Mouse (Mus musculus): ENCODE results near the gene Whrn. TPM values are rescaled to one million over a fixed set of nuclear protein-coding genes. Genes with fewer than 3 reads are reported as not detected.

Gene Whrn
- polyA plus RNA-seq, 1 experiment from 2014 or later, result 8.7 TPM

- Histone ChIP-seq H3K4me3 (ENCODE audit: low read length) (no peak overlapping the region), H3K4me2 (replicated peaks; ENCODE audit: low read depth, low read length) (no peak overlapping the region), H3K36me3 (ENCODE audit: control insufficient read depth, insufficient read depth, low read length) (peaks cover 30% of the 10 kb centered on the region), H3K27ac (ENCODE audit: low read depth, low read length) (no peak overlapping the region), H3K27me3 (ENCODE audit: control insufficient read depth, insufficient read depth, low read length) (no peaks in the 10 kb centered on the region), H3K9ac (ENCODE audit: low read depth, low read length) (no peak overlapping the region), H3K9me3 (ENCODE audit: control insufficient read depth, low read length) (no peaks in the 10 kb centered on the region), H3K4me1 (ENCODE audit: control insufficient read depth, insufficient read depth, low read length) (no peaks in the 10 kb centered on the region)
- WGBS, result 76% methylated on average over 11 of the region's 11 CpGs
- ATAC-seq (ENCODE audit: low FRiP score, low TSS enrichment), result no peak
These were observed 105.8 kb downstream of the Whrn start for GRCm38 (mm10) chr4:63389887-63390528.

GRCm38 (mm10) chr4:63389121-63389886 lies 106.5 kb downstream of the Whrn start:
- WGBS, result 62% methylated on average over 8 of the region's 8 CpGs
- H3K36me3 ChIP-seq (ENCODE audit: control insufficient read depth, insufficient read depth, low read length), result peaks cover 25% of the 10 kb centered on the region
- no peak overlapping the region for H3K4me3 ChIP-seq (ENCODE audit: low read length)
- H3K9ac ChIP-seq (ENCODE audit: low read depth, low read length), result no peak overlapping the region
- no peak overlapping the region for H3K4me2 ChIP-seq (replicated peaks; ENCODE audit: low read depth, low read length)
- ATAC-seq (ENCODE audit: low FRiP score, low TSS enrichment), result no peak
- no peak overlapping the region for H3K27ac ChIP-seq (ENCODE audit: low read depth, low read length)
- H3K4me1 ChIP-seq (ENCODE audit: control insufficient read depth, insufficient read depth, low read length), result no peaks in the 10 kb centered on the region
- H3K27me3 ChIP-seq (ENCODE audit: control insufficient read depth, insufficient read depth, low read length), result no peaks in the 10 kb centered on the region
- H3K9me3 ChIP-seq (ENCODE audit: control insufficient read depth, low read length), result no peaks in the 10 kb centered on the region

- no peaks in the 10 kb centered on the region for H3K9me3 ChIP-seq (ENCODE audit: control insufficient read depth, low read length)
- H3K36me3 ChIP-seq (ENCODE audit: control insufficient read depth, insufficient read depth, low read length), result peaks cover 34% of the 10 kb centered on the region; the same call in 1 of the 2 replicates
- H3K27me3 ChIP-seq (ENCODE audit: control insufficient read depth, insufficient read depth, low read length), result no peaks in the 10 kb centered on the region
- H3K4me2 ChIP-seq (replicated peaks; ENCODE audit: low read depth, low read length), result no peak overlapping the region
- no peak overlapping the region for H3K9ac ChIP-seq (ENCODE audit: low read depth, low read length)
- ATAC-seq (ENCODE audit: low FRiP score, low TSS enrichment), result no peak
- no peaks in the 10 kb centered on the region for H3K4me1 ChIP-seq (ENCODE audit: control insufficient read depth, insufficient read depth, low read length)
- H3K4me3 ChIP-seq (ENCODE audit: low read length), result no peak overlapping the region
- WGBS, result 82% methylated on average over 6 of the region's 6 CpGs
- no peak overlapping the region for H3K27ac ChIP-seq (ENCODE audit: low read depth, low read length)
These were observed 107.8 kb downstream of the Whrn start for GRCm38 (mm10) chr4:63388029-63388428.

GRCm38 (mm10) chr4:63385784-63386183 lies 110.0 kb downstream of the Whrn start:
- 81% methylated on average over 11 of the region's 11 CpGs for WGBS
- H3K27me3 ChIP-seq (ENCODE audit: control insufficient read depth, insufficient read depth, low read length), result no peaks in the 10 kb centered on the region
- no peak overlapping the region for H3K4me2 ChIP-seq (replicated peaks; ENCODE audit: low read depth, low read length)
- no peak overlapping the region for H3K4me3 ChIP-seq (ENCODE audit: low read length)
- H3K36me3 ChIP-seq (ENCODE audit: control insufficient read depth, insufficient read depth, low read length), result peaks cover 43% of the 10 kb centered on the region
- H3K27ac ChIP-seq (ENCODE audit: low read depth, low read length), result no peak overlapping the region
- H3K4me1 ChIP-seq (ENCODE audit: control insufficient read depth, insufficient read depth, low read length), result no peaks in the 10 kb centered on the region
- no peaks in the 10 kb centered on the region for H3K9me3 ChIP-seq (ENCODE audit: control insufficient read depth, low read length)
- no peak for ATAC-seq (ENCODE audit: low FRiP score, low TSS enrichment)
- H3K9ac ChIP-seq (ENCODE audit: low read depth, low read length), result no peak overlapping the region

- Histone ChIP-seq H3K4me3 (ENCODE audit: low read length) (no peak overlapping the region), H3K27ac (ENCODE audit: low read depth, low read length) (no peak overlapping the region), H3K9ac (ENCODE audit: low read depth, low read length) (no peak overlapping the region), H3K4me1 (ENCODE audit: control insufficient read depth, insufficient read depth, low read length) (no peaks in the 10 kb centered on the region), H3K9me3 (ENCODE audit: control insufficient read depth, low read length) (no peaks in the 10 kb centered on the region), H3K27me3 (ENCODE audit: control insufficient read depth, insufficient read depth, low read length) (no peaks in the 10 kb centered on the region), H3K36me3 (ENCODE audit: control insufficient read depth, insufficient read depth, low read length) (peaks cover 45% of the 10 kb centered on the region), H3K4me2 (replicated peaks; ENCODE audit: low read depth, low read length) (no peak overlapping the region)
- no peak for ATAC-seq (ENCODE audit: low FRiP score, low TSS enrichment)
- 88% methylated on average over 3 of the region's 3 CpGs for WGBS
These were observed 110.5 kb downstream of the Whrn start for GRCm38 (mm10) chr4:63385253-63385652.

GRCm38 (mm10) chr4:63384262-63384661 lies 111.5 kb downstream of the Whrn start:
- Histone ChIP-seq H3K27me3 (ENCODE audit: control insufficient read depth, insufficient read depth, low read length) (no peaks in the 10 kb centered on the region), H3K4me1 (ENCODE audit: control insufficient read depth, insufficient read depth, low read length) (no peaks in the 10 kb centered on the region), H3K9me3 (ENCODE audit: control insufficient read depth, low read length) (no peaks in the 10 kb centered on the region), H3K9ac (ENCODE audit: low read depth, low read length) (no peak overlapping the region), H3K4me3 (ENCODE audit: low read length) (no peak overlapping the region), H3K27ac (ENCODE audit: low read depth, low read length) (no peak overlapping the region), H3K36me3 (ENCODE audit: control insufficient read depth, insufficient read depth, low read length) (peaks cover 55% of the 10 kb centered on the region), H3K4me2 (replicated peaks; ENCODE audit: low read depth, low read length) (no peak overlapping the region)
- 95% methylated on average over 4 of the region's 4 CpGs for WGBS
- ATAC-seq (ENCODE audit: low FRiP score, low TSS enrichment), result no peak

GRCm38 (mm10) chr4:63383474-63383873 lies 112.3 kb downstream of the Whrn start:
- Histone ChIP-seq H3K9ac (ENCODE audit: low read depth, low read length) (no peak overlapping the region), H3K36me3 (ENCODE audit: control insufficient read depth, insufficient read depth, low read length) (peaks cover 63% of the 10 kb centered on the region), H3K9me3 (ENCODE audit: control insufficient read depth, low read length) (no peaks in the 10 kb centered on the region)

GRCm38 (mm10) chr4:63382676-63383369 lies 113.0 kb downstream of the Whrn start:
- H3K27me3 ChIP-seq (ENCODE audit: control insufficient read depth, insufficient read depth, low read length), result no peaks in the 10 kb centered on the region
- no peak overlapping the region for H3K4me3 ChIP-seq (ENCODE audit: low read length)
- peaks cover 68% of the 10 kb centered on the region for H3K36me3 ChIP-seq (ENCODE audit: control insufficient read depth, insufficient read depth, low read length)
- WGBS, result 82% methylated on average over 4 of the region's 4 CpGs
- H3K4me2 ChIP-seq (replicated peaks; ENCODE audit: low read depth, low read length), result no peak overlapping the region
- H3K9me3 ChIP-seq (ENCODE audit: control insufficient read depth, low read length), result no peaks in the 10 kb centered on the region
- ATAC-seq (ENCODE audit: low FRiP score, low TSS enrichment), result no peak
- H3K4me1 ChIP-seq (ENCODE audit: control insufficient read depth, insufficient read depth, low read length), result no peaks in the 10 kb centered on the region
- H3K9ac ChIP-seq (ENCODE audit: low read depth, low read length), result no peak overlapping the region
- no peak overlapping the region for H3K27ac ChIP-seq (ENCODE audit: low read depth, low read length)

More at GRCm38 (mm10) chr4:63383474-63383873, 112.3 kb downstream of the Whrn start:
- no peak overlapping the region for H3K27ac ChIP-seq (ENCODE audit: low read depth, low read length)
- no peak for ATAC-seq (ENCODE audit: low FRiP score, low TSS enrichment)
- 75% methylated on average over 12 of the region's 12 CpGs for WGBS
- H3K4me3 ChIP-seq (ENCODE audit: low read length), result no peak overlapping the region
- H3K4me1 ChIP-seq (ENCODE audit: control insufficient read depth, insufficient read depth, low read length), result no peaks in the 10 kb centered on the region
- no peak overlapping the region for H3K4me2 ChIP-seq (replicated peaks; ENCODE audit: low read depth, low read length)
- no peaks in the 10 kb centered on the region for H3K27me3 ChIP-seq (ENCODE audit: control insufficient read depth, insufficient read depth, low read length)

GRCm38 (mm10) chr4:63377483-63377882 lies 118.3 kb downstream of the Whrn start:
- Histone ChIP-seq H3K4me1 (ENCODE audit: control insufficient read depth, insufficient read depth, low read length) (no peaks in the 10 kb centered on the region), H3K27ac (ENCODE audit: low read depth, low read length) (no peak overlapping the region), H3K4me3 (ENCODE audit: low read length) (no peak overlapping the region), H3K36me3 (ENCODE audit: control insufficient read depth, insufficient read depth, low read length) (peaks cover 73% of the 10 kb centered on the region), H3K9me3 (ENCODE audit: control insufficient read depth, low read length) (no peaks in the 10 kb centered on the region), H3K9ac (ENCODE audit: low read depth, low read length) (no peak overlapping the region), H3K4me2 (replicated peaks; ENCODE audit: low read depth, low read length) (no peak overlapping the region), H3K27me3 (ENCODE audit: control insufficient read depth, insufficient read depth, low read length) (no peaks in the 10 kb centered on the region)
- 73% methylated on average over 7 of the region's 7 CpGs for WGBS
- no peak for ATAC-seq (ENCODE audit: low FRiP score, low TSS enrichment)

Measured in kidney, embryonic 14.5 days (tissue).